Mouse (Mus musculus): ENCODE results near the gene Gnb3.

- TF ChIP-seq POLR2A (IDR thresholded peaks at IDR 0.05; ENCODE audit: borderline replicate concordance, insufficient read depth, low read length) = no peak
- no peak for TF ChIP-seq CTCF (IDR thresholded peaks at IDR 0.05; ENCODE audit: borderline replicate concordance, insufficient read depth, low read depth, low read length)
Measured at GRCm38 (mm10) chr6:124822049-124822448, 18.0 kb downstream of the Gnb3 start.
